Mouse (Mus musculus) limb, embryonic 11.5 days (tissue): ENCODE measurements at regions not wholly inside any gene's neighbourhood (a gene's known extent, or its start where the extent isn't known, plus 50 kb on each side); places are given as distances from the start of the nearest gene placed in this dataset.

Source experiments
- ATAC-seq: fragments of 200-750 bp; cut with Nextera tagmentation; 2 replicates; pipeline ENCODE4 v1.8.0; 2017; ENCODE audit warnings: low read depth; ENCODE audit not compliant: insufficient number of reproducible peaks, low FRiP score, low TSS enrichment
- DNase-seq: peaks from one replicate; pipeline ENCODE4 v3.0.0-alpha.2; 2015; ENCODE audit warnings: low spot score
- H3K27ac ChIP-seq: fragments of 300-500 bp; sonication (generic); replicated peaks from 2 replicates; pipeline ENCODE4 v1.5.1; 2014; ENCODE audit warnings: low read depth, mild to moderate bottlenecking, low read length
- H3K27me3 ChIP-seq: fragments of 300-500 bp; sonication (generic); 2 replicates; pipeline ENCODE4 v1.6.1; 2014; ENCODE audit warnings: mild to moderate bottlenecking, low read length, mixed read lengths; ENCODE audit not compliant: control insufficient read depth, insufficient read depth
- H3K36me3 ChIP-seq: fragments of 300-500 bp; sonication (generic); 2 replicates; pipeline ENCODE4 v1.6.1; 2014; ENCODE audit warnings: mild to moderate bottlenecking, low read length, moderate library complexity, mixed read lengths; ENCODE audit not compliant: control insufficient read depth, insufficient read depth
- H3K4me1 ChIP-seq: fragments of 300-500 bp; sonication (generic); 2 replicates; pipeline ENCODE4 v1.6.1; 2014; ENCODE audit warnings: low read length, mixed read lengths; ENCODE audit not compliant: control insufficient read depth, insufficient read depth
- H3K4me2 ChIP-seq: fragments of 300-500 bp; sonication (generic); 2 replicates; pipeline ENCODE4 v1.6.1; 2014; ENCODE audit warnings: low read depth, mild to moderate bottlenecking, moderate library complexity; ENCODE audit not compliant: severe bottlenecking
- H3K4me3 ChIP-seq: fragments of 300-500 bp; sonication (generic); 2 replicates; pipeline ENCODE4 v1.5.1; 2014; ENCODE audit warnings: low read depth, low read length
- H3K9ac ChIP-seq: fragments of 300-500 bp; sonication (generic); 2 replicates; pipeline ENCODE4 v1.6.1; 2014; ENCODE audit warnings: mild to moderate bottlenecking, low read length
- H3K9me3 ChIP-seq: fragments of 300-500 bp; sonication (generic); 2 replicates; pipeline ENCODE4 v1.6.1; 2016; ENCODE audit warnings: low read length; ENCODE audit not compliant: control insufficient read depth
- WGBS: fragments of 180-500 bp; shearing (Covaris S2); extraction: QIAGEN DNeasy Blood & Tissue Kit; methylation state at CpG from one replicate; pipeline ENCODE4 v1.1.7; 2014; 5-methylcytosine and 5-hydroxymethylcytosine counted together

GRCm38 (mm10) chr2:178676970-178677369 lies 246.6 kb downstream of the Cdh26 start:
- no peak overlapping the region for H3K27ac ChIP-seq
- DNase-seq, result no peak
- H3K4me1 ChIP-seq, result no peaks in the 10 kb centered on the region
- no peaks in the 10 kb centered on the region for H3K9me3 ChIP-seq
- 86% methylated on average over 10 of the region's 10 CpGs for WGBS
- no peak overlapping the region for H3K9ac ChIP-seq
- no peaks in the 10 kb centered on the region for H3K36me3 ChIP-seq
- no peaks in the 10 kb centered on the region for H3K27me3 ChIP-seq
- no peak for ATAC-seq
- H3K4me2 ChIP-seq, result no peak overlapping the region
- no peak overlapping the region for H3K4me3 ChIP-seq

- Histone ChIP-seq H3K27ac (no peak overlapping the region), H3K36me3 (no peaks in the 10 kb centered on the region), H3K9ac (no peak overlapping the region), H3K9me3 (no peaks in the 10 kb centered on the region), H3K4me1 (peaks cover 10% of the 10 kb centered on the region; the same call in 1 of the 2 replicates), H3K27me3 (no peaks in the 10 kb centered on the region), H3K4me2 (no peak overlapping the region), H3K4me3 (no peak overlapping the region)
- WGBS, result 80% methylated on average over 3 of the region's 3 CpGs
- ATAC-seq (no peak), DNase-seq (no peak)
Observed at GRCm38 (mm10) chr2:178680368-178680767, 250.0 kb downstream of the Cdh26 start.

GRCm38 (mm10) chr2:178684026-178684958 lies 254.0 kb downstream of the Cdh26 start:
- Histone ChIP-seq H3K4me3 (no peak overlapping the region), H3K9ac (no peak overlapping the region), H3K4me1 (peaks cover 13% of the 10 kb centered on the region), H3K27me3 (no peaks in the 10 kb centered on the region), H3K27ac (no peak overlapping the region), H3K36me3 (no peaks in the 10 kb centered on the region), H3K9me3 (no peaks in the 10 kb centered on the region), H3K4me2 (no peak overlapping the region)
- 49% methylated on average over 9 of the region's 9 CpGs for WGBS
- no peak for DNase-seq
- no peak for ATAC-seq

- H3K36me3 ChIP-seq, result no peaks in the 10 kb centered on the region
- no peak overlapping the region for H3K27ac ChIP-seq
- DNase-seq (no peak), ATAC-seq (no peak)
- no peaks in the 10 kb centered on the region for H3K9me3 ChIP-seq
- H3K4me1 ChIP-seq, result peaks cover 16% of the 10 kb centered on the region
- H3K27me3 ChIP-seq, result no peaks in the 10 kb centered on the region
- no peak overlapping the region for H3K4me2 ChIP-seq
- H3K4me3 ChIP-seq, result no peak overlapping the region
- 84% methylated on average over 5 of the region's 5 CpGs for WGBS
- H3K9ac ChIP-seq, result no peak overlapping the region
Observed at GRCm38 (mm10) chr2:178685211-178685610, 254.9 kb downstream of the Cdh26 start.

- peaks cover 19% of the 10 kb centered on the region for H3K4me1 ChIP-seq
- no peak overlapping the region for H3K4me2 ChIP-seq
- no peaks in the 10 kb centered on the region for H3K36me3 ChIP-seq
- 0 out of 2 replicates have a peak overlapping the region, but pooled peaks have one; percentile 30 for H3K27ac ChIP-seq
- H3K9ac ChIP-seq, result no peak overlapping the region
- no peak for ATAC-seq
- H3K4me3 ChIP-seq, result no peak overlapping the region
- H3K27me3 ChIP-seq, result no peaks in the 10 kb centered on the region
- H3K9me3 ChIP-seq, result no peaks in the 10 kb centered on the region
- 29% methylated on average over 7 of the region's 7 CpGs for WGBS
- peak; percentile 33 for DNase-seq
Observed at GRCm38 (mm10) chr2:178686167-178686601, 255.9 kb downstream of the Cdh26 start.

- H3K27me3 ChIP-seq, result no peaks in the 10 kb centered on the region
- no peak overlapping the region for H3K4me3 ChIP-seq
- DNase-seq, result no peak
- no peak overlapping the region for H3K4me2 ChIP-seq
- ATAC-seq, result no peak
- no peaks in the 10 kb centered on the region for H3K36me3 ChIP-seq
- peaks cover 19% of the 10 kb centered on the region for H3K4me1 ChIP-seq
- no peak overlapping the region for H3K27ac ChIP-seq
- WGBS, result 82% methylated on average over 6 of the region's 6 CpGs
- no peaks in the 10 kb centered on the region for H3K9me3 ChIP-seq
- no peak overlapping the region for H3K9ac ChIP-seq
Observed at GRCm38 (mm10) chr2:178688586-178688985, 258.3 kb downstream of the Cdh26 start.

GRCm38 (mm10) chr2:178691190-178691864 lies 261.0 kb downstream of the Cdh26 start:
- no peaks in the 10 kb centered on the region for H3K9me3 ChIP-seq
- H3K4me3 ChIP-seq, result no peak overlapping the region
- H3K36me3 ChIP-seq, result no peaks in the 10 kb centered on the region
- ATAC-seq (no peak; the same call in 1 of the 2 replicates), DNase-seq (peak; percentile 33)
- WGBS, result 73% methylated on average over 13 of the region's 13 CpGs
- no peak overlapping the region for H3K9ac ChIP-seq
- no peaks in the 10 kb centered on the region for H3K27me3 ChIP-seq
- no peak overlapping the region for H3K4me2 ChIP-seq
- 0 out of 2 replicates have a peak, but pooled peaks cover 6% of the 10 kb centered on the region for H3K4me1 ChIP-seq
- H3K27ac ChIP-seq, result no peak overlapping the region

- H3K27ac ChIP-seq, result no peak overlapping the region
- H3K36me3 ChIP-seq, result no peaks in the 10 kb centered on the region
- no peaks in the 10 kb centered on the region for H3K9me3 ChIP-seq
- H3K4me1 ChIP-seq, result 0 out of 2 replicates have a peak, but pooled peaks cover 6% of the 10 kb centered on the region
- 78% methylated on average over 4 of the region's 4 CpGs for WGBS
- no peak overlapping the region for H3K4me3 ChIP-seq
- DNase-seq (no peak), ATAC-seq (peak; percentile 5; the same call in 1 of the 2 replicates)
- H3K27me3 ChIP-seq, result no peaks in the 10 kb centered on the region
- H3K4me2 ChIP-seq, result no peak overlapping the region
- H3K9ac ChIP-seq, result no peak overlapping the region
Observed at GRCm38 (mm10) chr2:178691865-178692228, 261.5 kb downstream of the Cdh26 start.
